Mouse (Mus musculus) left cerebral cortex, adult 11 months (tissue): ENCODE measurements around the gene BC048562.

Experiments used
- DNase-seq: peaks from one replicate; pipeline ENCODE4 v3.0.0; 2022; ENCODE audit warnings: low spot score

BC048562 gene

GRCm38 (mm10) chr9:108451170-108451493 is 14.8 kb downstream of the BC048562 start:
- no peak for DNase-seq

- no peak for DNase-seq
Observed at GRCm38 (mm10) chr9:108451519-108452160, 15.4 kb downstream of the BC048562 start.

GRCm38 (mm10) chr9:108452291-108452906 is 16.1 kb downstream of the BC048562 start:
- DNase-seq, result peak; percentile 82

- no peak for DNase-seq
Observed at GRCm38 (mm10) chr9:108452911-108453310, 16.6 kb downstream of the BC048562 start.

- DNase-seq, result no peak
Observed at GRCm38 (mm10) chr9:108453458-108453857, 17.2 kb downstream of the BC048562 start.

GRCm38 (mm10) chr9:108454429-108454828 is 18.1 kb downstream of the BC048562 start:
- DNase-seq, result no peak

GRCm38 (mm10) chr9:108455747-108456571 is 19.7 kb downstream of the BC048562 start:
- DNase-seq, result no peak

GRCm38 (mm10) chr9:108456953-108457352 is 20.7 kb downstream of the BC048562 start:
- no peak for DNase-seq

GRCm38 (mm10) chr9:108459939-108460318 is 23.6 kb downstream of the BC048562 start:
- no peak for DNase-seq

GRCm38 (mm10) chr9:108460319-108461178 is 24.3 kb downstream of the BC048562 start, which contains the start of gene Ccdc71:
Gene Ccdc71 (plus strand): TSS chr9:108460527.
- DNase-seq, result peak; percentile 80

- no peak for DNase-seq
Observed at GRCm38 (mm10) chr9:108461181-108461631, 24.9 kb downstream of the BC048562 start, which contains the start of gene Klhdc8b. Gene Klhdc8b (minus strand): TSS chr9:108461581.

GRCm38 (mm10) chr9:108461675-108462074 is 25.4 kb downstream of the BC048562 start:
- no peak for DNase-seq

GRCm38 (mm10) chr9:108462192-108462591 is 25.9 kb downstream of the BC048562 start:
- no peak for DNase-seq

GRCm38 (mm10) chr9:108463713-108464112 is 27.4 kb downstream of the BC048562 start:
- DNase-seq, result no peak

GRCm38 (mm10) chr9:108466219-108466618 is 29.9 kb downstream of the BC048562 start:
- no peak for DNase-seq

GRCm38 (mm10) chr9:108469430-108469829 is 33.1 kb downstream of the BC048562 start:
- DNase-seq, result no peak

- no peak for DNase-seq
Observed at GRCm38 (mm10) chr9:108469845-108470244, 33.6 kb downstream of the BC048562 start.

GRCm38 (mm10) chr9:108474528-108474927 is 38.2 kb downstream of the BC048562 start:
- DNase-seq, result no peak

- DNase-seq, result no peak
Observed at GRCm38 (mm10) chr9:108478638-108479156, 42.4 kb downstream of the BC048562 start.

GRCm38 (mm10) chr9:108479241-108479640 is 43.0 kb downstream of the BC048562 start:
- no peak for DNase-seq

GRCm38 (mm10) chr9:108479721-108480351 is 43.6 kb downstream of the BC048562 start, which contains the start of gene Lamb2:
Gene Lamb2 (plus strand): TSS chr9:108479736.
- DNase-seq, result no peak
